Mouse (Mus musculus): ENCODE results near the gene Faiml. TPM values are rescaled to one million over a fixed set of nuclear protein-coding genes. Genes with fewer than 3 reads are reported as not detected.

The Faiml gene
- not detected in 4 replicates for total RNA-seq (2023)

DNA sequence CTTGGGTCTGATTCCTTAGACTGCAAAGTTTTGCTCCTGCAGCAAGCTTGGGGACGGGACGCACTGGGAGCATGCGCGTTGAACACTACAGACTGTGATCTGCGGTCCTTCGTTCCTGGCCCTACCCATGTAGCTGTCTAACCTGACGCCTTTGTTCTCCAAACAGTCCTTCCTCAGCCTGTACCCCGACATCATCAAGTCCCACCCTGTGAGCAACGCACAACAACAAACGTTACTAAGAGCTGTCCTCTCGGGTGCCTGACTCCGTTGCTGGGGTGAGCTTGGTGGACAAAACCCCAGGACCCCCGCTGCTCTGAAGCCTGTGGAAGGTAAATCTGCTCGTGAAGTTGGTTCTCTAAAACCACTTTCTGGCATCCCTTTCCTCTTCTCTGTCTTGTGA lies at the start of gene Faiml:
Faiml (minus strand) TSS at position 101 of the 400 bp plus-strand sequence.

DNA sequence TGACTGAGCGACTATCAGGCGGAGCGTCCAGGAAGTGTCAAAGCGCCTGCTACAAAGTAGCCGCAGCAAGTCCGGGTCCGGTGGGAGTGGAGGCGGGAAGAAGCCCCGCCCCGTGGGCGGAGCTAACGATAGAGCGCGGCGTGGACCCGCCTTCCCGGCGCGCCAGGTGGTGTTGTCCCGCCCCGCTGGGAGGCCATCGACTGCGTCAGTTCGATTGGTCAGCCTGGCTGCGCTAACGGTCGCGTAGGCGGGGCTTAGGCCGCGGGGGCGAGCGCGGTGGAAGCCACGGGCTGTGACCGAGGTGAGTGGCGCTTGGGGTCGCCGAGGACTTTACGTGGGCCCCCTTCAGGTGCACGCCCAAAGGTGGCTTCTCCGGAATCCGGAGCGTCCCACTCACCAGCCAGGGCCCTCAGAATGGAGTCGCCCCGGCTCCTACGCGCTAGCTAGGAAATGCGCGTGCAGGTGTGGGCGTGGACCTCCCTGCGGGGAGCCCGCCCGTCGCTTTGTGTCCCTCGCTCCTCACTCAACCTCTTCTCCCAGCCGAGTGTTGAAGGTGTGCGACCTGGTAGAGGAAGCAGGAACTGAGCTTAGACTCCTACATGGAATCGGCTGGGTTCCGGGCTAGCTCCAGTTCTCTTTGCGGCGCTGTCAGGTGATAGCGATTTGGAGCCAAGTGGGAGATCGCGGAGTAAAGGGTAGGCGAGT lies 6.3 kb upstream of the Faiml start, which contains the start of gene Cep70:
Cep70 (plus strand) TSS at position 178 of the 705 bp plus-strand sequence.

Other genes starting within 250 kb of the Faiml start
- 0.39 TPM in 1 of 4 replicates, not detected in the others for gene Gm1123, start 201.5 kb downstream of the Faiml start, total RNA-seq (2023)
- gene Pik3cb, start 96.6 kb downstream of the Faiml start, total RNA-seq (2023) = 1.6 to 2.3 TPM (median 1.8 TPM) in 4 replicates
- gene Cep70, start 6.1 kb upstream of the Faiml start, total RNA-seq (2023) = 7.9 to 12.1 TPM (median 10.0 TPM) in 4 replicates
- not detected in 4 replicates for gene Esyt3, start 121.3 kb upstream of the Faiml start, total RNA-seq (2023)
- 0.12 to 0.49 TPM in 2 of 4 replicates, not detected in the others for gene Mras, start 200.1 kb upstream of the Faiml start, total RNA-seq (2023)
- gene Nme9, start 214.2 kb upstream of the Faiml start, total RNA-seq (2023) = not detected in 4 replicates

All from B cell, adult 62 days (primary cell).